Mouse (Mus musculus) lung, adult 2 months (tissue): ENCODE measurements around the gene Szt2. TPM values are rescaled to one million over a fixed set of nuclear protein-coding genes. Genes with fewer than 3 reads are reported as not detected.

Experiments used
- DNase-seq: peaks from one replicate; pipeline ENCODE4 v3.0.0; 2022
- H3K4me1 ChIP-seq: fragments of 200-500 bp; 2 replicates; pipeline ENCODE4 v1.6.1; 2011; ENCODE audit warnings: low read length; ENCODE audit not compliant: control insufficient read depth, insufficient read depth
- H3K4me3 ChIP-seq: fragments of 200-500 bp; replicated peaks from 2 replicates; pipeline ENCODE3; 2011; ENCODE audit warnings: low read depth, mild to moderate bottlenecking, control low read depth, low read length; ENCODE audit errors: extremely low read depth
- CTCF ChIP-seq: fragments of 200-500 bp; IDR thresholded peaks from 2 replicates; pipeline ENCODE4 v1.5.1; 2011; ENCODE audit warnings: mild to moderate bottlenecking, low read length, control low read depth; ENCODE audit not compliant: insufficient read depth
- POLR2A ChIP-seq: fragments of 200-500 bp; IDR thresholded peaks from 2 replicates; pipeline ENCODE4 v1.6.1; 2011; ENCODE audit warnings: low read depth, mild to moderate bottlenecking, control low read depth, low read length, borderline replicate concordance; ENCODE audit errors: extremely low read depth
- WGBS: fragments of 180-500 bp; shearing (Covaris S2); methylation state at CpG from one replicate; pipeline ENCODE4 v1.1.7; 2018; 5-methylcytosine and 5-hydroxymethylcytosine counted together
- polyA plus RNA-seq: library from polyadenylated mRNA; depleted of rRNA; stranded (reverse); fragments of >200 nt; gene quantifications from 2 replicates; pipeline ENCODE4 v1.2.3, GENCODE M21; 2012

The Szt2 gene
- polyA plus RNA-seq, 1 experiment: 54.4 TPM

DNA sequence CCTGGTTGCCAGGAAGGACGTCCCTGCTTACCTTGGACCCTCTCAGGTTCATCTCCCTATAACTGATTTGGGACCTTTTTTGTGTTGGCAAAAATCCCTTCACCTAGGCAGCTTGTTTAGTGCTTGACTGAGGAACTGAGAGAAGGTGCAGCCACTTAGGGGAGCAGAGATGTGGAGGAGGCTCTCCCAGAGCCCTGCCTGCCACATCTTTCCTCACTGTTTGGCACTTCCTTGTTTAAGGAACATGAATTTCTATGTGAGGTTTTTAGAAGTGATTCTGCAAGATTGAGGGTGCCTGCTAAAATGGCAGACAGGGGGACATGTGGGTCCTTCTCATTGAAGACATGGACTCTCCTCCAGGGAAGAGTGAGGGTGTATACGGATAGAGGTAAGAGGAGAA, 58.2 kb downstream of the Szt2 start:
- TF ChIP-seq CTCF: no peak
- Histone ChIP-seq H3K4me3 (no peak overlapping the region), H3K4me1 (no peaks in the 10 kb centered on the region; the same call in 1 of the 2 replicates)
- DNase-seq: no peak
- WGBS: 69% methylated on average over 2 of the region's 2 CpGs

DNA sequence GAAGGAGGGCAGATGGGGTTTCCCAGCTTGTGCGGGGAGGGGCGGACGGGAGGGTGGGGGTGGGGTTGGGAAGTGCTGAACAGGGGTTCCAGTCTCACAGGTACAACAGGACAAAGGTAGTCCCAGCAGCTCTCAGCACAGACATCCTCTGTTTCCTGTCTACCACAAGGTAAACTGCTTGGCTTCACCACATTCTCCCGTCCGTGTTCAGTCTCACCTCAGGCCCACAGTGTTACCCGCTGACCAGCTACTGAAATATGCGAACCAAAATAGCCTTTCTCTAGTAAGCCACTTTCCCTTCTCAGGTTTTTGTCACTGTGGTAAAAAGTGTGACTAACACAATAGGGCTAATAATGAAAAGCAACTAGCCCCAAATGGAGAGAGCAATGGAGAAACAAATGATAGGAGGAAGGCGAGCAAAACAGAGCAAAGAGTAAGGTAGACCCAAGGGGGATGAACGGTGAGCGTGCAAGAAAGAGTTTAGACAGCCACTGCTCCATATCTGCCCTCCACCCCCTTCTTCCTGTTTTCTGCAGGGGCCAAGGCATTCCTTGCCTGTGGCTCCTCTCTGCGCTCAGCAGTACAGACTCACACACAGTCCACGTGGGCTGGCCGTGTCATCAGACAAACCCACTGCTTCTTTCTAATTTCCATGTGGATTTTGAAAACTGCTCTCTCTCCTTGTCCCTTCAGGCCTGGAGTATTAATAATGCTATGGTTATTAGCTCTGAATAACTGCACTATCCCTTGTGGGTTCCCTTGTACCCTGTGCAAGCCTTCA, 61.4 kb downstream of the Szt2 start:
- Histone ChIP-seq H3K4me3 (no peak overlapping the region), H3K4me1 (no peaks in the 10 kb centered on the region; the same call in 1 of the 2 replicates)
- TF ChIP-seq POLR2A: no peak
- TF ChIP-seq CTCF: no peak
- 46% methylated on average over 13 of the region's 13 CpGs for WGBS
- DNase-seq: no peak

DNA sequence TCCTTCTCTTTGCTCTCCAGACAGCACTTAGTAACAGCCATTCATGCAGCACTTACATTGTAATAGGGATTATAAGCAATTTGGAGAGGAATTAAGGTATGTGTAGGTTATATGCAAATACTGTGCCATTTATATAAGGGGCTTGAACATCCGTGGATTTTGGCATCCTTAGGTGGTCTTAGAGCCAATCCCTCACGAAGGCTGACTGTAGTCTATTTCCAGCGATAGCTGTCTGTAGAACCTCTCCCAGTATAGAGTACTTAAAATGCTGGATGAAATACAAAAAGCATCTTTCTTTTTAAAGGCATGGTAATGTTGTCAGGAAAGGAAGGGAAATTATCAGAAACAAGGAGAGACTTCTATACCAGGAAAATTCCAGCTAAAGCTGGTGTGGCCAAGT, 67.6 kb downstream of the Szt2 start:
- DNase-seq: no peak
- no peak for TF ChIP-seq POLR2A
- no peak for TF ChIP-seq CTCF
- WGBS: 84% methylated on average over 3 of the region's 3 CpGs
- no peaks in the 10 kb centered on the region for H3K4me1 ChIP-seq
- H3K4me3 ChIP-seq: no peak overlapping the region

DNA sequence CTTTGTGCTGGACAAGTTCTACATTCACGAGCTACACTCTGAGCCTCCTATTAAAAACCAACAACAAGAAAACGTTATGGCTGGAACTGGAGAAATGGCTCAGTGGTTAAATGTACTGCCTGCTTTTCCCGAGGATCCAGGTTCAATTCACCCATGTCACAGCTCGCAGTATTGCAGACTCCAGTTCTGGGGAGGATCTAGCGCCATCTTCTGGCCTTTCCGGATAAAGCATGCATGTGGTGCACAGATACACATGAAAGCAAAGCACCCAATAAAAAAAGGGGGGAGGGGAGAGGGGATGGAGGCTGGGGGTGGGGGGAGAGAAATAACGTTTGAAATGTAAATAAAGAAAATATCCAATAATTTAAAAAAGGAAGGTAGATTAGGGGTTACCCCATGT, 72.4 kb downstream of the Szt2 start:
- Histone ChIP-seq H3K4me1 (peaks cover 2% of the 10 kb centered on the region; the same call in 1 of the 2 replicates), H3K4me3 (no peak overlapping the region)
- WGBS: 22% methylated on average over 7 of the region's 7 CpGs
- TF ChIP-seq POLR2A (no peak), CTCF (peak; percentile 41)
- DNase-seq: peak; percentile 39

DNA sequence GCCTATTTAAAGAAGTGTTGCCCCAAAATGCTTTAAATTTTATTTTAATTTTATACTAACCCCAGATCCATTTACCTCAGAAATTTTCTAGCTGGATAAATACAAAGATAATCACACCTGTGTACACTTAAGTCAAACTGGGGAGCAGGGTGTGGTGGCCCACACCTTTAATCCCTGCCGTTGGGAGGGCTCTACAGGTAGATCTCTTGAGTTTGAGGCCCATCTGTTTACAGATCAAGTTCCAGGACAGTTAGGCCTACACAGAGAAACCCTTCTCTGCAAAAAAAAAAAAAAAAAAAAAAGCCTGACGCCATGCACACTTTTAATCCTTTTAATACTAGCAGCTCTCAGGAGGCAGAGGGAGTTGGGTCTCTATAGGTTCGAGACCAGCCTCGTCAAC, 73.1 kb downstream of the Szt2 start:
- WGBS: 72% methylated on average over 4 of the region's 4 CpGs
- Histone ChIP-seq H3K4me1 (peaks cover 2% of the 10 kb centered on the region; the same call in 1 of the 2 replicates), H3K4me3 (no peak overlapping the region)
- TF ChIP-seq POLR2A: no peak
- TF ChIP-seq CTCF: no peak
- DNase-seq: no peak

DNA sequence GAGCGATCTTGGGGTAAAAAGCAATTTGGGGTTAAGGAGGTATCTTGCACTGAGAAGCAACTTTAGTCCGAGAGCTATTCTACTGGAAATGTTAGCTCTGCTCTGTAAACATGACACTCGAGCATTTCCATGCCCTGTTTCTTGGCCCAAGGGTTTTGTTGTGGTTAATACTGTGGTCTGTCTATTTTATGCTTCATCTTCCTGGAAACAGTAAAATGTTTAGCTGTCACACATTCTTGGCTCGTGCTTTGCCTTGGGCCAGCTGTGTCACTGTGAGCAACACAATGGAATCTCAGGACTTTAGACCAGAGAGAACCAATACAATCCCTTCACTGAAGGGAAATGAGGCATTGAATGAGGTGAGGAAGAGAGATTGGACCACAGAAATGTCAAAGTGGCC, 77.3 kb downstream of the Szt2 start:
- peaks cover 2% of the 10 kb centered on the region; the same call in 1 of the 2 replicates for H3K4me1 ChIP-seq
- DNase-seq: no peak
- no peak overlapping the region for H3K4me3 ChIP-seq
- TF ChIP-seq CTCF (no peak), POLR2A (no peak)
- WGBS: 23% methylated on average over 4 of the region's 4 CpGs

- 56% methylated on average over 7 of the region's 7 CpGs for WGBS
- Histone ChIP-seq H3K4me3 (no peak overlapping the region), H3K4me1 (no peaks in the 10 kb centered on the region)
- no peak for TF ChIP-seq POLR2A
- no peak for DNase-seq
Measured at GRCm38 (mm10) chr4:118326476-118326875, 82.6 kb downstream of the Szt2 start.

- 67% methylated on average over 2 of the region's 2 CpGs for WGBS
- Histone ChIP-seq H3K4me3 (no peak overlapping the region), H3K4me1 (peaks cover 2% of the 10 kb centered on the region; the same call in 1 of the 2 replicates)
- no peak for DNase-seq
- no peak for TF ChIP-seq CTCF
- TF ChIP-seq POLR2A: no peak
Measured at GRCm38 (mm10) chr4:118320636-118321035, 88.4 kb downstream of the Szt2 start.

GRCm38 (mm10) chr4:118319706-118320344, 89.2 kb downstream of the Szt2 start:
- DNase-seq: no peak
- no peak for TF ChIP-seq POLR2A
- TF ChIP-seq CTCF: no peak
- 29% methylated on average over 8 of the region's 8 CpGs for WGBS
- H3K4me1 ChIP-seq: peaks cover 2% of the 10 kb centered on the region; the same call in 1 of the 2 replicates
- no peak overlapping the region for H3K4me3 ChIP-seq

- no peak overlapping the region for H3K4me3 ChIP-seq
- WGBS: 73% methylated on average over 4 of the region's 4 CpGs
- TF ChIP-seq CTCF (no peak), POLR2A (no peak)
- H3K4me1 ChIP-seq: peaks cover 2% of the 10 kb centered on the region; the same call in 1 of the 2 replicates
- no peak for DNase-seq
Measured at GRCm38 (mm10) chr4:118316662-118317061, 92.4 kb downstream of the Szt2 start.
